Comparison of ENCODE assay signal across 12 mouse cellular contexts in genomic region chr11:72953116-72953439, GRCm38 (mm10). TPM values are rescaled to one million over a fixed set of nuclear protein-coding genes. Genes with fewer than 3 reads are reported as not detected.
DNase-seq lines count a peak whose midpoint lies in the region; ATAC-seq and TF ChIP-seq lines count a peak whose summit lies in the region.
"Had no signal": no experiment of that assay in that cellular context is flagged by ENCODE, and none has a peak within 500 bp of the region (broad histone marks: within the 10 kb centered on the region; RNA-seq: fewer than 3 reads in every experiment).

No protein-coding gene starts in this region.

- no peak overlapping the region for H3K4me2 ChIP-seq in heart, embryonic 14.5 days (ENCODE audit: low read length)
- H3K4me2 ChIP-seq in limb, embryonic 13.5 days (replicated peaks) = no peak overlapping the region
- H3K4me2 ChIP-seq in CH12.LX (ENCODE audit: insufficient read depth, low read depth, poor library complexity, severe bottlenecking) = peak overlapping the region; percentile 57
- H3K4me2 ChIP-seq: embryonic facial prominence, embryonic 15.5 days; forebrain, embryonic 15.5 days; hindbrain, embryonic 14.5 days had no signal

- DNase-seq in heart, adult 11 months = no peak
- DNase-seq in limb, embryonic 10.5 days (ENCODE audit: low spot score) = no peak
- peak; percentile 99 for DNase-seq in CH12.LX (ENCODE audit: extremely low read depth)
- DNase-seq in urinary bladder, postnatal 14 days (ENCODE audit: low spot score) = no peak
- DNase-seq in cerebellum, adult 2 months = no peak
- DNase-seq: right cerebral cortex, postnatal 25 days had no signal

- H3K27ac ChIP-seq in heart, embryonic 14.5 days (replicated peaks in 1 of 2; ENCODE audit: control insufficient read depth in 1 of 2, insufficient read depth in 1 of 2, low read depth in 2 of 2, low read length in 2 of 2) = peak overlapping the region; percentile 62 to 76; a peak in 3 of 4 replicates
- peak overlapping the region; percentile 55; the same call in 1 of the 2 replicates for H3K27ac ChIP-seq in limb, embryonic 13.5 days
- H3K27ac ChIP-seq in limb, embryonic 10.5 days = no peak overlapping the region
- peak overlapping the region; percentile 96 for H3K27ac ChIP-seq in CH12.LX (ENCODE audit: insufficient read depth, low read depth)
- peak overlapping the region; percentile 49; the same call in 1 of the 2 replicates for H3K27ac ChIP-seq in bone marrow, adult 2 months (ENCODE audit: control insufficient read depth, insufficient read depth, low read depth, low read length, poor library complexity)
- H3K27ac ChIP-seq in cerebellum, adult 2 months (ENCODE audit: insufficient read depth, low read length) = no peak overlapping the region
- H3K27ac ChIP-seq: embryonic facial prominence, embryonic 15.5 days; forebrain, embryonic 15.5 days; hindbrain, embryonic 14.5 days had no signal

- no peak for TF ChIP-seq POLR2A in CH12.LX (IDR thresholded peaks at IDR 0.05; ENCODE audit: low read depth, low read length)
- TF ChIP-seq POLR2A in bone marrow, adult 2 months (IDR thresholded peaks at IDR 0.05; ENCODE audit: borderline replicate concordance, control insufficient read depth, low read depth, low read length) = no peak
- no peak for TF ChIP-seq POLR2A in cerebellum, adult 2 months (IDR thresholded peaks at IDR 0.05; ENCODE audit: borderline replicate concordance, insufficient read depth, low read length)

- WGBS in heart, embryonic 14.5 days = 86% methylated on average over 1 of the region's 1 CpGs
- 83% methylated on average over 1 of the region's 1 CpGs for WGBS in limb, embryonic 13.5 days
- WGBS in limb, embryonic 10.5 days = 59% methylated on average over 1 of the region's 1 CpGs
- 82% methylated on average over 1 of the region's 1 CpGs for WGBS in bone marrow, adult 2 months
- WGBS in cerebellum, adult 2 months = 95% methylated on average over 1 of the region's 1 CpGs

- in situ Hi-C loops in CH12.LX (cut with MboI; ENCODE audit: low pct_ligation_motif_present, low pct_unique_long_range_greater_than_20kb, low sequenced_read_pairs) = no loop called here

- H3K9ac ChIP-seq in heart, embryonic 14.5 days (ENCODE audit: low read length) = no peak overlapping the region
- no peak overlapping the region for H3K9ac ChIP-seq in limb, embryonic 13.5 days
- peak overlapping the region; percentile 21; the same call in 1 of the 2 replicates for H3K9ac ChIP-seq in CH12.LX (ENCODE audit: insufficient read depth, low read depth)
- H3K9ac ChIP-seq: embryonic facial prominence, embryonic 15.5 days; forebrain, embryonic 15.5 days; hindbrain, embryonic 14.5 days had no signal

- no peaks in the 10 kb centered on the region for H3K27me3 ChIP-seq in heart, embryonic 14.5 days (ENCODE audit: control insufficient read depth, insufficient read depth, low read length)
- no peaks in the 10 kb centered on the region for H3K27me3 ChIP-seq in limb, embryonic 13.5 days
- peaks cover 7% of the 10 kb centered on the region; the same call in 1 of the 2 replicates for H3K27me3 ChIP-seq in limb, embryonic 10.5 days (ENCODE audit: low read depth, poor library complexity, severe bottlenecking)
- H3K27me3 ChIP-seq in CH12.LX (replicated peaks) = no peaks in the 10 kb centered on the region
- H3K27me3 ChIP-seq in cerebellum, adult 2 months (ENCODE audit: control insufficient read depth, insufficient read depth, low read length) = no peaks in the 10 kb centered on the region
- H3K27me3 ChIP-seq: embryonic facial prominence, embryonic 15.5 days; forebrain, embryonic 15.5 days had no signal

- no peak overlapping the region for H3K4me3 ChIP-seq in heart, embryonic 14.5 days (ENCODE audit: control insufficient read depth in 1 of 2, insufficient read depth in 1 of 2, low read depth in 1 of 2, low read length in 2 of 2)
- no peak overlapping the region for H3K4me3 ChIP-seq in limb, embryonic 13.5 days
- no peak overlapping the region for H3K4me3 ChIP-seq in limb, embryonic 10.5 days
- H3K4me3 ChIP-seq in CH12.LX (replicated peaks in 1 of 3; ENCODE audit: low read depth in 2 of 3, low read length in 2 of 3, poor library complexity in 1 of 3) = peak overlapping the region in 1 of 3 experiments; percentile 34
- no peak overlapping the region for H3K4me3 ChIP-seq in bone marrow, adult 2 months (replicated peaks; ENCODE audit: control insufficient read depth, low read depth, low read length)
- no peak overlapping the region for H3K4me3 ChIP-seq in cerebellum, adult 2 months (replicated peaks; ENCODE audit: insufficient read depth, low read depth, low read length)
- H3K4me3 ChIP-seq: embryonic facial prominence, embryonic 15.5 days; forebrain, embryonic 15.5 days had no signal

- no peak for TF ChIP-seq RAD21 in CH12.LX (IDR thresholded peaks at IDR 0.05; ENCODE audit: low read depth, low read length)

- H3K4me1 ChIP-seq in heart, embryonic 14.5 days (ENCODE audit: control insufficient read depth in 2 of 2, insufficient read depth in 2 of 2, low read length in 2 of 2) = peaks cover 27 to 39% of the 10 kb centered on the region in 2 experiments
- H3K4me1 ChIP-seq in limb, embryonic 13.5 days = peaks cover 28% of the 10 kb centered on the region
- H3K4me1 ChIP-seq in limb, embryonic 10.5 days = peaks cover 6% of the 10 kb centered on the region; the same call in 1 of the 2 replicates
- H3K4me1 ChIP-seq in CH12.LX (ENCODE audit: control insufficient read depth in 1 of 2, insufficient read depth in 2 of 2) = peaks cover 47 to 86% of the 10 kb centered on the region in 2 experiments
- peaks cover 24% of the 10 kb centered on the region for H3K4me1 ChIP-seq in bone marrow, adult 2 months (ENCODE audit: control insufficient read depth, insufficient read depth, low read length)
- H3K4me1 ChIP-seq in cerebellum, adult 2 months (ENCODE audit: control insufficient read depth, insufficient read depth, low read length) = peaks cover 30% of the 10 kb centered on the region
- H3K4me1 ChIP-seq: forebrain, embryonic 15.5 days had no signal

- no peaks in the 10 kb centered on the region for H3K36me3 ChIP-seq in heart, embryonic 14.5 days (ENCODE audit: control insufficient read depth, insufficient read depth, low read length)
- no peaks in the 10 kb centered on the region for H3K36me3 ChIP-seq in limb, embryonic 13.5 days
- H3K36me3 ChIP-seq in limb, embryonic 10.5 days = no peaks in the 10 kb centered on the region
- no peaks in the 10 kb centered on the region for H3K36me3 ChIP-seq in CH12.LX (replicated peaks in 1 of 2; ENCODE audit: control insufficient read depth in 1 of 2, insufficient read depth in 1 of 2, low read length in 1 of 2)
- H3K36me3 ChIP-seq: embryonic facial prominence, embryonic 15.5 days; forebrain, embryonic 15.5 days had no signal

- TF ChIP-seq EP300 in CH12.LX (IDR thresholded peaks at IDR 0.05; ENCODE audit: low read length) = no peak

- no peak for ATAC-seq in heart, embryonic 14.5 days (ENCODE audit: insufficient number of reproducible peaks, insufficient read depth, low FRiP score, low read depth)
- ATAC-seq in limb, embryonic 13.5 days (ENCODE audit: low FRiP score, low read depth) = no peak
- ATAC-seq: forebrain, embryonic 15.5 days had no signal

- peaks cover 7% of the 10 kb centered on the region; the same call in 1 of the 2 replicates for H3K9me3 ChIP-seq in heart, embryonic 14.5 days (ENCODE audit: control insufficient read depth, low read length)
- H3K9me3 ChIP-seq in limb, embryonic 13.5 days = peaks cover 6% of the 10 kb centered on the region; the same call in 1 of the 2 replicates
- H3K9me3 ChIP-seq in limb, embryonic 10.5 days (replicated peaks) = no peaks in the 10 kb centered on the region
- H3K9me3 ChIP-seq in CH12.LX (replicated peaks; ENCODE audit: low read length) = peaks cover 17% of the 10 kb centered on the region
- H3K9me3 ChIP-seq: embryonic facial prominence, embryonic 15.5 days; forebrain, embryonic 15.5 days had no signal

- no peak for TF ChIP-seq CTCF in CH12.LX (conservative IDR thresholded peaks at IDR 0.05 in 1 of 2, IDR thresholded peaks at IDR 0.05 in 1 of 2; ENCODE audit: low read depth in 2 of 2, low read length in 2 of 2)
- no peak for TF ChIP-seq CTCF in bone marrow, adult 2 months (IDR thresholded peaks at IDR 0.05; ENCODE audit: control insufficient read depth, insufficient read depth, low read length)
- TF ChIP-seq CTCF in cerebellum, adult 2 months (IDR thresholded peaks at IDR 0.05; ENCODE audit: borderline replicate concordance, insufficient read depth, low read depth, low read length) = no peak

- dilution Hi-C loops in CH12.LX (cut with MboI; ENCODE audit: extremely low pct_ligation_motif_present, extremely low pct_unique_long_range_greater_than_20kb, low sequenced_read_pairs) = no loop called here

- H3K79me2 ChIP-seq in CH12.LX (replicated peaks; ENCODE audit: control insufficient read depth, extremely low read depth, insufficient read depth, poor library complexity, severe bottlenecking) = no peaks in the 10 kb centered on the region

TF ChIP-seq in CH12.LX, 34 proteins besides CTCF, POLR2A, EP300 and RAD21 (continues in another document):
- TF ChIP-seq MAZ (IDR thresholded peaks at IDR 0.05; ENCODE audit: low read depth, low read length) (peak; percentile 62; the same call in 1 of the 2 replicates), KAT2A (IDR thresholded peaks at IDR 0.05; ENCODE audit: insufficient replicate concordance, low read length) (peak; percentile 74; the same call in 1 of the 2 replicates), RCOR1 (conservative IDR thresholded peaks at IDR 0.05; ENCODE audit: low read depth, low read length) (peak; percentile 89; the same call in 1 of the 2 replicates)

RNA-seq across cellular contexts. Expression of gene Atp2a3, which starts 7.9 kb away (rescaled TPM):
- 2.6 and 2.9 TPM in 2 replicates for polyA plus RNA-seq in heart, embryonic 14.5 days (2014; fragmentation: Nextera tagmentation; extraction: Ambion mirVana)
- polyA plus RNA-seq in limb, embryonic 13.5 days (2015; fragmentation: Nextera tagmentation; extraction: Ambion mirVana) = 0.96 and 1.3 TPM in 2 replicates
- polyA plus RNA-seq in limb, embryonic 10.5 days (2016; fragmentation: Nextera tagmentation; extraction: Ambion mirVana) = 1.0 and 1.5 TPM in 2 replicates
- total RNA-seq in CH12.LX (2012; rRNA removed) = 136 and 218 TPM in 2 replicates
- total RNA-seq in CH12.LX (2014; rRNA removed) = 44.1 and 61.4 TPM in 2 replicates
- 255 and 279 TPM in 2 replicates for polyA plus RNA-seq in CH12.LX (2012; ENCODE audit: insufficient read length, low read depth)
- polyA plus RNA-seq in bone marrow, adult 2 months (2011; ENCODE audit: insufficient read depth, insufficient read length, low replicate concordance, missing spikeins) = 153 and 281 TPM in 2 replicates
- polyA plus RNA-seq in cerebellum, adult 2 months (2012; rRNA removed) = 104 and 125 TPM in 2 replicates

RNA-seq across cellular contexts. Expression of gene P2rx1, which starts 45.8 kb away (rescaled TPM):
- 1.4 and 1.5 TPM in 2 replicates for polyA plus RNA-seq in heart, embryonic 14.5 days (2014; fragmentation: Nextera tagmentation; extraction: Ambion mirVana)
- polyA plus RNA-seq in limb, embryonic 13.5 days (2015; fragmentation: Nextera tagmentation; extraction: Ambion mirVana) = 0.84 and 1.0 TPM in 2 replicates
- polyA plus RNA-seq in limb, embryonic 10.5 days (2016; fragmentation: Nextera tagmentation; extraction: Ambion mirVana) = 0.68 and 0.84 TPM in 2 replicates
- total RNA-seq in CH12.LX (2012; rRNA removed) (12.3 and 21.5 TPM in 2 replicates), CH12.LX (2014; rRNA removed) (15.9 and 18.9 TPM in 2 replicates)
- 22.8 and 23.3 TPM in 2 replicates for polyA plus RNA-seq in CH12.LX (2012; ENCODE audit: insufficient read length, low read depth)
- polyA plus RNA-seq in bone marrow, adult 2 months (2011; ENCODE audit: insufficient read depth, insufficient read length, low replicate concordance, missing spikeins) = 19.8 and 31.7 TPM in 2 replicates
- polyA plus RNA-seq in cerebellum, adult 2 months (2012; rRNA removed) = 0.41 and 0.46 TPM in 2 replicates

Comparison
In these comparisons a context has a peak if more than half of its experiments do, and no peak if none do; other contexts are left out.
1. H3K27ac ChIP-seq: peak in heart, embryonic 14.5 days (2 of 2), limb, embryonic 13.5 days (single experiment), CH12.LX (single experiment) and bone marrow, adult 2 months (single experiment); none in limb, embryonic 10.5 days (single experiment) and cerebellum, adult 2 months (single experiment).
2. RNA of gene Atp2a3, which starts 7.9 kb away (polyA plus RNA-seq): 153 to 281 TPM in bone marrow, adult 2 months, 255 to 279 TPM in CH12.LX and 104 to 125 TPM in cerebellum, adult 2 months; 2.6 to 2.9 TPM in heart, embryonic 14.5 days, 0.96 to 1.3 TPM in limb, embryonic 13.5 days and 1.0 to 1.5 TPM in limb, embryonic 10.5 days; every median in the first group is over 10 times any median in the second.